Mouse (Mus musculus): ENCODE data around the gene Slc25a19. TPM values are rescaled to one million over a fixed set of nuclear protein-coding genes. Genes with fewer than 3 reads are reported as not detected.
"Not testable (repeated sequence)": the region's sequence is repeated elsewhere in the genome, so short reads cannot be mapped to it uniquely, and the experiment has no call there.

Gene Slc25a19
- polyA plus RNA-seq, 1 experiment, result 14.0 TPM

DNA sequence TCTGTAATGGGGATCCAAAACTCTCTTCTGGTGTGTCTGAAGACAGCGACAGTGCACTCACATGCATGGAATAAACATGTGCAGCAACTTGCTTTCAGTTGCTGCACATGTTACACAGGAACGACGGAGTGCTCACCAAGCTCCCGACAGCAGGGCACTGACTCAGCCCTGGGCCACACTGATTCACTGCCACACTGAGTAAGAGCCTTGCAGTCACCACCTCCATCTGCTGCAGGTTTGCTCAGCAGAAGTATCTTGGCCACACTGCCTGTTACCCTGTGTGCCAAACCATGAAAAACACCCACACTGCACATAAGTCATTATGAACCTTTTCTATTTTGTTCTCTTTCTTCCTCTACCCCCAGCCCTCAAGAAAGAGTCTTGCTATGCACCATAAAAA is 32.3 kb upstream of the Slc25a19 start:
- TF ChIP-seq POLR2A (IDR thresholded peaks at IDR 0.05; ENCODE audit: low read depth, low read length) (no peak), CTCF (IDR thresholded peaks at IDR 0.05; ENCODE audit: borderline replicate concordance, insufficient read depth, low read length) (no peak)
- Histone ChIP-seq H3K27ac (ENCODE audit: insufficient read depth, low read length) (no peak overlapping the region), H3K4me3 (ENCODE audit: insufficient read depth, low read length) (no peak overlapping the region), H3K4me1 (ENCODE audit: control insufficient read depth, insufficient read depth, low read length) (0 out of 2 replicates have a peak, but pooled peaks cover 2% of the 10 kb centered on the region)

DNA sequence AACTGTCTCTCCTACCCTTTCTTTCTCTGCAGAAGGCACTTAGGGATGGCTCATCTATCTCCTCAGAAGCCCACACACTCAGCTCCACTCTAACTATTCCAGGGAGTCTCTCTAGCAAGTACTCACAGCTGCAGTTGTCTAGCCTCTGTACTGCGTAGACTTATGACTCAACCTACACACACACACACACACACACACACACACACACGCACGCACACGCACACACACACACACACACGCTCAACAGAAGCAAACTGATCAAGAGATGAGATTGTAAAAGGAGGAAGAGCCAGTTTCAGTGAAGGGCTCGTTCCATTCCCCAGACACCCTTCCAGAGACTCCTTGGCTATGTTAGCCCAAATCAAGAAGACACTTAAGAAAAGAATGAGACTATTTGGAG is 30.4 kb upstream of the Slc25a19 start:
- H3K4me1 ChIP-seq (ENCODE audit: control insufficient read depth, insufficient read depth, low read length), result 0 out of 2 replicates have a peak, but pooled peaks cover 2% of the 10 kb centered on the region

DNA sequence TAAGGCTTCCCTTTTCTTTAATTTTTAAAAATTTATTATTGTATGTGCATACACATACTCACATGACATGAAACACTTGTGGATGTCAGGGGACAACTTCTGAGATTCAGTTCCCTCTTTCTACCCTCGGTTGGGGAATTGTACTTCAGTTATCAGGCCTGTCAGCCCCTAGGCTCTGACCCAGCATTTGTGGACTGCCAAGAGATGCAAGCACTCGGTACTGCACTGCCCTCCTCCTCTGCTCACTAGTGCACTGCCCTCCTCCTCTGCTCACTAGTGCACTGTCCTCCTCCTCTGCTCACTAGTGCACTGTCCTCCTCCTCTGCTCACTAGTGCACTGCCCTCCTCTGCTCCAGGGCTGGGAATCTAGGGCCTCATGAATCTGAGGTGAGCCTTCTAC is 26.0 kb upstream of the Slc25a19 start:
- H3K4me1 ChIP-seq (ENCODE audit: control insufficient read depth, insufficient read depth, low read length), result 0 out of 2 replicates have a peak, but pooled peaks cover 5% of the 10 kb centered on the region
- TF ChIP-seq POLR2A (IDR thresholded peaks at IDR 0.05; ENCODE audit: low read depth, low read length) (no peak), CTCF (IDR thresholded peaks at IDR 0.05; ENCODE audit: borderline replicate concordance, insufficient read depth, low read length) (no peak)

More for the DNA sequence above, 30.4 kb upstream of the Slc25a19 start:
- H3K4me3 ChIP-seq (ENCODE audit: insufficient read depth, low read length), result no peak overlapping the region
- no peak overlapping the region for H3K27ac ChIP-seq (ENCODE audit: insufficient read depth, low read length)
- TF ChIP-seq POLR2A (IDR thresholded peaks at IDR 0.05; ENCODE audit: low read depth, low read length), result no peak
- no peak for TF ChIP-seq CTCF (IDR thresholded peaks at IDR 0.05; ENCODE audit: borderline replicate concordance, insufficient read depth, low read length)

DNA sequence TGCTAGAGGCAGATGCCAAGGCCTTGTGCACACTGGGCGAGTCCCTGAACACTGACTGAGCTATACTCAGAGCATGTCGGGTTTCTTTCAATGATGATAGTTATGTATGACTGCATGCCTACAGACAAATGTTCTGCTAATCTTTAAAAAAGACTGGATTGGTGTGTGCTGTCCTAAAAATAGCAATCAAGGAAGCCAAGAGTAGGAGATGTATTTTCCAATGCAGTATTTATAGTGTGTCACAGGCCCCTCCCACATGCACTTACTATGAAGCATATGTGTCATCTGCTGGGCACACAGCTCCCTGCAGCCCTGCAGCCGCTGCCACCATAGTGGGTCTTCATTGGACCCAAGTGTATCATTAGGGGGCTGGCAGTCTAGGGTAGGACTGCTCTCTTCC is 25.1 kb upstream of the Slc25a19 start:
- no peak for TF ChIP-seq POLR2A (IDR thresholded peaks at IDR 0.05; ENCODE audit: low read depth, low read length)
- TF ChIP-seq CTCF (IDR thresholded peaks at IDR 0.05; ENCODE audit: borderline replicate concordance, insufficient read depth, low read length), result no peak
- H3K4me1 ChIP-seq (ENCODE audit: control insufficient read depth, insufficient read depth, low read length), result 0 out of 2 replicates have a peak, but pooled peaks cover 5% of the 10 kb centered on the region

More for the DNA sequence above, 26.0 kb upstream of the Slc25a19 start:
- H3K4me3 ChIP-seq (ENCODE audit: insufficient read depth, low read length), result no peak overlapping the region
- H3K27ac ChIP-seq (ENCODE audit: insufficient read depth, low read length), result no peak overlapping the region

DNA sequence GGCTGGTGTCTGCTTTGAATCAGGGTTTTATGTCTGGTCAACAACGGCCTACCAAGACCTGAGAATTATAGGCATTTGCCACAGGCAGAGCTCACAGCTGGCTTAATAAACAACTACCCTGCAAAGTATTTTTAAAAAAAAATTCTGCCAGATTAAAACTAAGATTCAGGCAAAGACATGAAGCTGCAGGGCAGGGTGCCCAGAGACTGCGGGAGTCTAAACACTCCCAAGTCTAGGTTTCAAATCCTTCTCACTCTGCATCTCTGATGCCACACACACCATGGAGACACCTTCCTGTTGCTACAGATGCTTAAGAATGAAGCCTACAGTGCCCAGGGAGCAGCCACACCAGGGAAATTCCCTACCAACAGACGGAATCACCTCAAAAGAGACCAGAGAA is 23.6 kb upstream of the Slc25a19 start:
- no peak overlapping the region for H3K4me3 ChIP-seq (ENCODE audit: insufficient read depth, low read length)
- TF ChIP-seq POLR2A (IDR thresholded peaks at IDR 0.05; ENCODE audit: low read depth, low read length) (no peak), CTCF (IDR thresholded peaks at IDR 0.05; ENCODE audit: borderline replicate concordance, insufficient read depth, low read length) (no peak)
- no peak overlapping the region for H3K27ac ChIP-seq (ENCODE audit: insufficient read depth, low read length)
- 0 out of 2 replicates have a peak, but pooled peaks cover 5% of the 10 kb centered on the region for H3K4me1 ChIP-seq (ENCODE audit: control insufficient read depth, insufficient read depth, low read length)

More for the DNA sequence above, 25.1 kb upstream of the Slc25a19 start:
- Histone ChIP-seq H3K27ac (ENCODE audit: insufficient read depth, low read length) (no peak overlapping the region), H3K4me3 (ENCODE audit: insufficient read depth, low read length) (no peak overlapping the region)

DNA sequence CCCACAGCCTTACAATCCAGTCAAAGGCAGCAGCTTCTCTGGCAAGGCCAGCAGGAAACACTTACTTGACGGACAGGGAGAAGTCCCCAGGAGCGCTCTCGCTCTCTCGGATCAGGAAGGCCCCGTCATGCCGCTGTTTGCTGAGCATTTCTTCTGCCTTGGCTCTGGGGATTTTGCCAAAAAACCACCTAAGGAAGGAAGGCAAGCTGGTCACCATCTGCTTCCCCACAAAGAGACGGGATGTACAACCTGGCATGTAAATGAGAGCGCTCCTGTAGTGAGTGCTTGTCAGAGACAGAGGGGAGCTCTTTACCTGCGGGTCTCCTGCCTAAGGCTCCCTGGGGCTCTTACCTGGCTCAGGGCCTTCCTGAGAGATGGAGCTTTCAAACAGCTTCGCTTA is 21.6 kb upstream of the Slc25a19 start:
- no peak overlapping the region for H3K4me3 ChIP-seq (ENCODE audit: insufficient read depth, low read length)
- no peak for TF ChIP-seq CTCF (IDR thresholded peaks at IDR 0.05; ENCODE audit: borderline replicate concordance, insufficient read depth, low read length)
- no peak for TF ChIP-seq POLR2A (IDR thresholded peaks at IDR 0.05; ENCODE audit: low read depth, low read length)
- no peak overlapping the region for H3K27ac ChIP-seq (ENCODE audit: insufficient read depth, low read length)
- H3K4me1 ChIP-seq (ENCODE audit: control insufficient read depth, insufficient read depth, low read length), result 0 out of 2 replicates have a peak, but pooled peaks cover 5% of the 10 kb centered on the region

DNA sequence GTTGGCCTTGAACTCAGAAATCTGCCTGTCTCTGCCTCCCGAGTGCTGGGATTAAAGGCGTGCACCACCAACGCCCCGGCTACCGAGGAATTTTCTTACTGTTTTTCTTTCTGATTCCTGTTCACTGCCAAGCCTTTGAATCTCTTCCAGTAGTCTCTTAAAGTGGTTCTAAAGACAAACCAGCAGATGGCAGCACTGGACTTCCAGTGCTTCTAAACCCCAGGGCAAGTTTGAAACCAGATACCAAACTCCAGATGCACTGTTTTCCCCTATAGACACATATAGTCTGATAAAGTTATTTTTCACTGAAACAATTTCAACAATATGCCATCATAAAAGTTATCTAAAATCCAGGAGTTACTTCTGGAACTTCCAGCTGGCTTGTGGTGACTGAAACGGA is 19.4 kb upstream of the Slc25a19 start:
- no peak overlapping the region for H3K27ac ChIP-seq (ENCODE audit: insufficient read depth, low read length)
- H3K4me3 ChIP-seq (ENCODE audit: insufficient read depth, low read length), result no peak overlapping the region
- TF ChIP-seq CTCF (IDR thresholded peaks at IDR 0.05; ENCODE audit: borderline replicate concordance, insufficient read depth, low read length) (no peak), POLR2A (IDR thresholded peaks at IDR 0.05; ENCODE audit: low read depth, low read length) (no peak)
- no peaks in the 10 kb centered on the region for H3K4me1 ChIP-seq (ENCODE audit: control insufficient read depth, insufficient read depth, low read length)

DNA sequence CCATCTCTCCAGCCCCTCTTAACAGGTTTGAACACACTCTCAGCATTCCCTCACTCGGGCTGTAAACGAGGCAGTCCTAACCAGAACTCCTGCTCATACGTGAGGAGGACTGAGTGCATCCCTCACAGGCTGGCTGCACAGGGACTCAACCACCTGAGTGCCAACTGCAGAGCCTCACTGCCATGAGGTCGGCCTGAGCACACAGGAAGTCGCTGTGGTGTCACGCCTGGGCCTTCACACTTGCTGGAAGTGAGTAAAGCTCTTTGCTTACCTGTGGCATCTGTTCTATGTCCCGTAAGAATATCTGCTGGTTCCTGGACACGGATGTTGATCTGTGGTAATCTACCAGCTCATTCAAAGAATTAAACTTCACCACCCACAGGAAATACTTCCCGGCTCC is 18.3 kb upstream of the Slc25a19 start:
- H3K4me1 ChIP-seq (ENCODE audit: control insufficient read depth, insufficient read depth, low read length), result peaks cover 4% of the 10 kb centered on the region
- H3K27ac ChIP-seq (ENCODE audit: insufficient read depth, low read length), result no peak overlapping the region
- TF ChIP-seq CTCF (IDR thresholded peaks at IDR 0.05; ENCODE audit: borderline replicate concordance, insufficient read depth, low read length), result no peak
- TF ChIP-seq POLR2A (IDR thresholded peaks at IDR 0.05; ENCODE audit: low read depth, low read length), result no peak
- H3K4me3 ChIP-seq (ENCODE audit: insufficient read depth, low read length), result no peak overlapping the region

DNA sequence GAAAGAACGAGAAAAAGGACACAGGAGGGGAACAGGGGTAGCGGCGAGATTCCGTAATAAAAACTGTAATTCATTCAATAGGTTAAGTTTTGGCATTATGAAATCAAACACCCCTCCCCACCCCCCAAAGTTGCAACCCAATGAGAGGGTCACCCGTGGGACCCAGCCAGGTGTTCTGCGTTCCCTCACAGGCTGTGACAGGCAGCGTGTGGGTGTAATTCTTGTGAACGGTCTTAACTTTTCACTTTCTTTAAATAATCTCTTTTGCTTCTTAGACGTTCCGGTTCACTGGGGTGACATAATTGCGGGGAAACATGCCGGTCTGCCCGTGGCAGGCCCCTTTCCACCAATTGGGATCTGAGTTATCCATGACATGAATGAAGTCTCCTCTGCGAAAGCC is 17.4 kb upstream of the Slc25a19 start:
- H3K4me1 ChIP-seq (ENCODE audit: control insufficient read depth, insufficient read depth, low read length); H3K4me3 ChIP-seq (ENCODE audit: insufficient read depth, low read length); H3K27ac ChIP-seq (ENCODE audit: insufficient read depth, low read length): not testable (repeated sequence)

DNA sequence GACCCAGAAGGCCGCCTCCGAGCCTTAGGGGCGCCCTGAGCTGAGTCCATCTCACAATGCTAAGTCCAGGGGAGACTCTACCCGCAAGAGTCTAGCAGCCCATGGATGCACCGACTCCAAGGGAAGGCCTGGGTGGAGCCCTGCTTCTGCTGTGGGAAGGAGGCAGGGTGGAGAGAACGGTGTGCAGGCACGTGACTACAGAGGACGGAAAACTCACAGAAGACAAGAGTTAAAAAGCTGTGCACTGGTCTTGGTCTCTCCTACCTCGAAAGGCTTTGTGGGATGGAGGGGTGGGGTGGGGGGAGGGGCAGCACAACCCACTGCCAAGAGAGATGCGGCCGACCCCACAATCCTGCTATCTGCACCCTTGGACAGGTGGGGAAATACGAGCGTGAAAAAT is 16.2 kb upstream of the Slc25a19 start:
- Histone ChIP-seq H3K4me1 (ENCODE audit: control insufficient read depth, insufficient read depth, low read length) (peaks cover 9% of the 10 kb centered on the region), H3K4me3 (ENCODE audit: insufficient read depth, low read length) (no peak overlapping the region), H3K27ac (ENCODE audit: insufficient read depth, low read length) (no peak overlapping the region)
- TF ChIP-seq POLR2A (IDR thresholded peaks at IDR 0.05; ENCODE audit: low read depth, low read length) (no peak), CTCF (IDR thresholded peaks at IDR 0.05; ENCODE audit: borderline replicate concordance, insufficient read depth, low read length) (no peak)

DNA sequence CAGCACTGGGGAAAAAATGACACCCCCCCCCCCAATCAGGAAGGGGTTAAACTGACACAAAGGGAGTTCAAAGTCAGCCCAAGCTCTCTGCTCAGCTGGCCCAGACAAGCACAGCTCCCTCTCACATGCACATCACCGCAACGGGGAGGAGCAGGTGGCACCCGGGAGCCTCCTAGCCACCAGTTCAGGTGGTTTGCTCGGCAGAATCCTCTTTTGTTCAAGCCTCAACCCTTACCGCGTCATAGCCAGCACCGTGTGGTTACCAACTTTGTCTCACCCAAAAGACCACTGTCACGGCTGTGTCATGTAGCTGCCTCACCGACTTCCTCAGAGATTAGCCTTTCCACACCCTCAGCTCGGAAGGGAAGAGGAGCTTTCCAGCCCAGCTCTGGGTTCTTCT is 15.2 kb upstream of the Slc25a19 start:
- H3K4me3 ChIP-seq (ENCODE audit: insufficient read depth, low read length), result no peak overlapping the region
- H3K27ac ChIP-seq (ENCODE audit: insufficient read depth, low read length), result no peak overlapping the region
- peaks cover 9% of the 10 kb centered on the region for H3K4me1 ChIP-seq (ENCODE audit: control insufficient read depth, insufficient read depth, low read length)
- no peak for TF ChIP-seq POLR2A (IDR thresholded peaks at IDR 0.05; ENCODE audit: low read depth, low read length)
- TF ChIP-seq CTCF (IDR thresholded peaks at IDR 0.05; ENCODE audit: borderline replicate concordance, insufficient read depth, low read length), result no peak
